Mouse (Mus musculus): ENCODE data around the gene Aff3. TPM values are rescaled to one million over a fixed set of nuclear protein-coding genes. Genes with fewer than 3 reads are reported as not detected.

The Aff3 gene
- total and polyA plus RNA-seq, 2 experiments from 2014 or later, result 1.1 to 1.9 TPM

- no peaks in the 10 kb centered on the region for H3K4me1 ChIP-seq (ENCODE audit: control insufficient read depth, insufficient read depth)
- no peaks in the 10 kb centered on the region for H3K36me3 ChIP-seq (replicated peaks; ENCODE audit: control insufficient read depth, insufficient read depth, low read length)
- H3K27me3 ChIP-seq (ENCODE audit: control insufficient read depth, insufficient read depth, low read length), result peaks cover 18% of the 10 kb centered on the region
- WGBS, result 83% methylated on average over 7 of the region's 7 CpGs
- H3K27ac ChIP-seq (ENCODE audit: low read depth), result no peak overlapping the region
- H3K4me3 ChIP-seq (ENCODE audit: low read depth, low read length), result no peak overlapping the region
- no peak overlapping the region for H3K4me2 ChIP-seq (ENCODE audit: low read depth, low read length)
- TF ChIP-seq EP300 (IDR thresholded peaks at IDR 0.05; ENCODE audit: low read depth), result no peak
- no peak for TF ChIP-seq CTCF (IDR thresholded peaks at IDR 0.05; ENCODE audit: low read depth)
- no peaks in the 10 kb centered on the region for H3K9me3 ChIP-seq (replicated peaks; ENCODE audit: control insufficient read depth, low read length)
- ATAC-seq (ENCODE audit: insufficient read depth, low read depth) (no peak), DNase-seq (ENCODE audit: low spot score) (no peak)
- H3K9ac ChIP-seq (replicated peaks; ENCODE audit: low read depth, low read length), result no peak overlapping the region
Measured at GRCm38 (mm10) chr1:38634081-38634480, 30.7 kb downstream of the Aff3 start.

GRCm38 (mm10) chr1:38632461-38633180 is 32.1 kb downstream of the Aff3 start:
- Histone ChIP-seq H3K27me3 (ENCODE audit: control insufficient read depth, insufficient read depth, low read length) (peaks cover 32% of the 10 kb centered on the region), H3K9ac (replicated peaks; ENCODE audit: low read depth, low read length) (no peak overlapping the region), H3K9me3 (replicated peaks; ENCODE audit: control insufficient read depth, low read length) (no peaks in the 10 kb centered on the region), H3K36me3 (replicated peaks; ENCODE audit: control insufficient read depth, insufficient read depth, low read length) (no peaks in the 10 kb centered on the region), H3K4me3 (ENCODE audit: low read depth, low read length) (no peak overlapping the region), H3K27ac (ENCODE audit: low read depth) (no peak overlapping the region), H3K4me1 (ENCODE audit: control insufficient read depth, insufficient read depth) (no peaks in the 10 kb centered on the region), H3K4me2 (ENCODE audit: low read depth, low read length) (no peak overlapping the region)
- DNase-seq (ENCODE audit: low spot score), result no peak
- no peak for ATAC-seq (ENCODE audit: insufficient read depth, low read depth)
- TF ChIP-seq EP300 (IDR thresholded peaks at IDR 0.05; ENCODE audit: low read depth), result no peak
- no peak for TF ChIP-seq CTCF (IDR thresholded peaks at IDR 0.05; ENCODE audit: low read depth)
- 82% methylated on average over 16 of the region's 16 CpGs for WGBS

- ATAC-seq (ENCODE audit: insufficient read depth, low read depth) (no peak), DNase-seq (ENCODE audit: low spot score) (no peak)
- Histone ChIP-seq H3K27ac (ENCODE audit: low read depth) (no peak overlapping the region), H3K9me3 (replicated peaks; ENCODE audit: control insufficient read depth, low read length) (no peaks in the 10 kb centered on the region), H3K27me3 (ENCODE audit: control insufficient read depth, insufficient read depth, low read length) (peaks cover 36% of the 10 kb centered on the region), H3K4me2 (ENCODE audit: low read depth, low read length) (no peak overlapping the region), H3K4me1 (ENCODE audit: control insufficient read depth, insufficient read depth) (no peaks in the 10 kb centered on the region), H3K4me3 (ENCODE audit: low read depth, low read length) (no peak overlapping the region), H3K9ac (replicated peaks; ENCODE audit: low read depth, low read length) (no peak overlapping the region), H3K36me3 (replicated peaks; ENCODE audit: control insufficient read depth, insufficient read depth, low read length) (no peaks in the 10 kb centered on the region)
- WGBS, result 63% methylated on average over 7 of the region's 7 CpGs
- no peak for TF ChIP-seq CTCF (IDR thresholded peaks at IDR 0.05; ENCODE audit: low read depth)
- no peak for TF ChIP-seq EP300 (IDR thresholded peaks at IDR 0.05; ENCODE audit: low read depth)
Measured at GRCm38 (mm10) chr1:38631501-38632279, 33.1 kb downstream of the Aff3 start.

- Histone ChIP-seq H3K27ac (ENCODE audit: low read depth) (no peak overlapping the region), H3K27me3 (ENCODE audit: control insufficient read depth, insufficient read depth, low read length) (peaks cover 50% of the 10 kb centered on the region)
- ATAC-seq (ENCODE audit: insufficient read depth, low read depth), result no peak
Measured at GRCm38 (mm10) chr1:38628901-38629585, 35.7 kb downstream of the Aff3 start.

GRCm38 (mm10) chr1:38628426-38628825 is 36.3 kb downstream of the Aff3 start:
- ATAC-seq (ENCODE audit: insufficient read depth, low read depth) (no peak), DNase-seq (ENCODE audit: low spot score) (no peak)
- Histone ChIP-seq H3K9ac (replicated peaks; ENCODE audit: low read depth, low read length) (no peak overlapping the region), H3K4me2 (ENCODE audit: low read depth, low read length) (peak overlapping the region; percentile 85; the same call in 1 of the 2 replicates), H3K27me3 (ENCODE audit: control insufficient read depth, insufficient read depth, low read length) (peaks cover 50% of the 10 kb centered on the region), H3K4me1 (ENCODE audit: control insufficient read depth, insufficient read depth) (no peaks in the 10 kb centered on the region), H3K36me3 (replicated peaks; ENCODE audit: control insufficient read depth, insufficient read depth, low read length) (no peaks in the 10 kb centered on the region), H3K9me3 (replicated peaks; ENCODE audit: control insufficient read depth, low read length) (no peaks in the 10 kb centered on the region), H3K27ac (ENCODE audit: low read depth) (no peak overlapping the region), H3K4me3 (ENCODE audit: low read depth, low read length) (no peak overlapping the region)
- WGBS, result 57% methylated on average over 8 of the region's 8 CpGs
- TF ChIP-seq CTCF (IDR thresholded peaks at IDR 0.05; ENCODE audit: low read depth) (no peak), EP300 (IDR thresholded peaks at IDR 0.05; ENCODE audit: low read depth) (no peak)

More at GRCm38 (mm10) chr1:38628901-38629585, 35.7 kb downstream of the Aff3 start:
- no peaks in the 10 kb centered on the region for H3K9me3 ChIP-seq (replicated peaks; ENCODE audit: control insufficient read depth, low read length)
- no peak for DNase-seq (ENCODE audit: low spot score)
- no peak overlapping the region for H3K4me2 ChIP-seq (ENCODE audit: low read depth, low read length)
- 64% methylated on average over 11 of the region's 11 CpGs for WGBS
- TF ChIP-seq EP300 (IDR thresholded peaks at IDR 0.05; ENCODE audit: low read depth) (no peak), CTCF (IDR thresholded peaks at IDR 0.05; ENCODE audit: low read depth) (no peak)
- no peaks in the 10 kb centered on the region for H3K4me1 ChIP-seq (ENCODE audit: control insufficient read depth, insufficient read depth)
- no peak overlapping the region for H3K9ac ChIP-seq (replicated peaks; ENCODE audit: low read depth, low read length)
- H3K36me3 ChIP-seq (replicated peaks; ENCODE audit: control insufficient read depth, insufficient read depth, low read length), result no peaks in the 10 kb centered on the region
- no peak overlapping the region for H3K4me3 ChIP-seq (ENCODE audit: low read depth, low read length)

Data from heart, postnatal 0 days (tissue).